Mouse (Mus musculus) cerebellum, adult 2 months (tissue): Measurements from ENCODE around the gene Egfl6. TPM values are rescaled to one million over a fixed set of nuclear protein-coding genes. Genes with fewer than 3 reads are reported as not detected.

Experiments used
- DNase-seq, 2 experiments: peaks; one replicate each; pipeline ENCODE4 v3.0.0; 2021
- H3K27ac ChIP-seq: fragments of 200-500 bp; 2 replicates; pipeline ENCODE4 v1.5.1; 2012; ENCODE audit warnings: low read length, control low read depth, inconsistent platforms; ENCODE audit not compliant: insufficient read depth
- H3K27me3 ChIP-seq: fragments of 200-500 bp; 2 replicates; pipeline ENCODE4 v1.6.1; 2012; ENCODE audit warnings: inconsistent platforms, mild to moderate bottlenecking, low read length, moderate library complexity; ENCODE audit not compliant: control insufficient read depth, insufficient read depth
- H3K4me1 ChIP-seq: fragments of 200-500 bp; 2 replicates; pipeline ENCODE4 v1.6.1; 2011; ENCODE audit warnings: low read length; ENCODE audit not compliant: control insufficient read depth, insufficient read depth
- H3K4me3 ChIP-seq: fragments of 200-500 bp; replicated peaks from 2 replicates; pipeline ENCODE3; 2011; ENCODE audit warnings: mild to moderate bottlenecking, low read depth, low read length, control low read depth; ENCODE audit not compliant: insufficient read depth
- CTCF ChIP-seq: fragments of 200-500 bp; IDR thresholded peaks from 2 replicates; pipeline ENCODE4 v1.5.1; 2011; ENCODE audit warnings: low read depth, mild to moderate bottlenecking, control low read depth, low read length, moderate library complexity, borderline replicate concordance; ENCODE audit not compliant: insufficient read depth
- POLR2A ChIP-seq: fragments of 200-500 bp; IDR thresholded peaks from 2 replicates; pipeline ENCODE4 v1.6.1; 2011; ENCODE audit warnings: low read length, control low read depth, borderline replicate concordance; ENCODE audit not compliant: insufficient read depth
- WGBS: fragments of 180-500 bp; shearing (Covaris S2); methylation state at CpG from one replicate; pipeline ENCODE4 v1.1.7; 2018; 5-methylcytosine and 5-hydroxymethylcytosine counted together
- polyA plus RNA-seq: library from polyadenylated mRNA; depleted of rRNA; stranded (reverse); fragments of >200 nt; gene quantifications from 2 replicates; pipeline ENCODE4 v1.2.3, GENCODE M21; 2012

The Egfl6 gene
- polyA plus RNA-seq, 1 experiment = 2.0 TPM

- no peak overlapping the region for H3K4me3 ChIP-seq
- H3K4me1 ChIP-seq = no peaks in the 10 kb centered on the region
- H3K27ac ChIP-seq = no peak overlapping the region
- H3K27me3 ChIP-seq = no peaks in the 10 kb centered on the region
- WGBS = 67% methylated on average over 7 of the region's 7 CpGs
- no peak for TF ChIP-seq CTCF
- no peak for TF ChIP-seq POLR2A
- DNase-seq = no peak
Observed at GRCm38 (mm10) chrX:166615191-166615590, 29.7 kb upstream of the Egfl6 start.

- Histone ChIP-seq H3K4me1 (no peaks in the 10 kb centered on the region), H3K27me3 (no peaks in the 10 kb centered on the region), H3K4me3 (no peak overlapping the region), H3K27ac (no peak overlapping the region)
- DNase-seq = no peak
- TF ChIP-seq CTCF (no peak), POLR2A (no peak)
- 79% methylated on average over 1 of the region's 1 CpGs for WGBS
Observed at GRCm38 (mm10) chrX:166576111-166576510, 9.4 kb downstream of the Egfl6 start.

GRCm38 (mm10) chrX:166565983-166566382, 19.5 kb downstream of the Egfl6 start:
- Histone ChIP-seq H3K4me1 (no peaks in the 10 kb centered on the region), H3K27ac (no peak overlapping the region), H3K27me3 (no peaks in the 10 kb centered on the region), H3K4me3 (no peak overlapping the region)
- DNase-seq = no peak
- WGBS = 90% methylated on average over 6 of the region's 6 CpGs
- TF ChIP-seq POLR2A = no peak

- WGBS = 77% methylated on average over 5 of the region's 5 CpGs
- Histone ChIP-seq H3K27me3 (no peaks in the 10 kb centered on the region), H3K27ac (no peak overlapping the region), H3K4me1 (no peaks in the 10 kb centered on the region), H3K4me3 (no peak overlapping the region)
- DNase-seq = no peak
- TF ChIP-seq POLR2A = no peak
- no peak for TF ChIP-seq CTCF
Observed at GRCm38 (mm10) chrX:166565401-166565800, 20.1 kb downstream of the Egfl6 start.

- no peaks in the 10 kb centered on the region for H3K4me1 ChIP-seq
- no peaks in the 10 kb centered on the region for H3K27me3 ChIP-seq
- H3K27ac ChIP-seq = no peak overlapping the region
- TF ChIP-seq POLR2A = no peak
- no peak for TF ChIP-seq CTCF
- H3K4me3 ChIP-seq = no peak overlapping the region
- DNase-seq = no peak
- WGBS = 66% methylated on average over 5 of the region's 5 CpGs
Observed at GRCm38 (mm10) chrX:166564900-166565299, 20.6 kb downstream of the Egfl6 start.

GRCm38 (mm10) chrX:166559333-166559732, 26.2 kb downstream of the Egfl6 start:
- Histone ChIP-seq H3K4me1 (no peaks in the 10 kb centered on the region), H3K4me3 (no peak overlapping the region), H3K27ac (no peak overlapping the region), H3K27me3 (no peaks in the 10 kb centered on the region)
- TF ChIP-seq POLR2A (no peak), CTCF (no peak)
- no peak for DNase-seq
- WGBS = 13% methylated on average over 3 of the region's 3 CpGs

GRCm38 (mm10) chrX:166552355-166552754, 33.2 kb downstream of the Egfl6 start:
- TF ChIP-seq CTCF = no peak
- TF ChIP-seq POLR2A = no peak
- no peak for DNase-seq
- H3K27ac ChIP-seq = no peak overlapping the region
- H3K4me3 ChIP-seq = no peak overlapping the region
- 84% methylated on average over 7 of the region's 7 CpGs for WGBS
- H3K27me3 ChIP-seq = no peaks in the 10 kb centered on the region
- H3K4me1 ChIP-seq = no peaks in the 10 kb centered on the region

- 75% methylated on average over 2 of the region's 2 CpGs for WGBS
- no peak for TF ChIP-seq CTCF
- no peak for TF ChIP-seq POLR2A
- no peaks in the 10 kb centered on the region for H3K27me3 ChIP-seq
Observed at GRCm38 (mm10) chrX:166546495-166546894, 39.0 kb downstream of the Egfl6 start.

More at GRCm38 (mm10) chrX:166546495-166546894, 39.0 kb downstream of the Egfl6 start:
- no peaks in the 10 kb centered on the region for H3K4me1 ChIP-seq
- no peak for DNase-seq
- H3K4me3 ChIP-seq = no peak overlapping the region
- no peak overlapping the region for H3K27ac ChIP-seq
